Mouse (Mus musculus): ENCODE results near the gene Btbd9.

GRCm38 (mm10) chr17:30187581-30187980 lies 388.7 kb downstream of the Btbd9 start:
- TF ChIP-seq POLR2A (IDR thresholded peaks at IDR 0.05; ENCODE audit: low read depth, low read length) (no peak), CTCF (conservative IDR thresholded peaks at IDR 0.05; ENCODE audit: insufficient read depth, insufficient read length, low read depth, low read length) (no peak)
